Mouse (Mus musculus) ES-E14 (cell line): ENCODE data around the gene Npas2. TPM values are rescaled to one million over a fixed set of nuclear protein-coding genes. Genes with fewer than 3 reads are reported as not detected.

ENCODE experiments used
- DNase-seq: peaks from one replicate; pipeline ENCODE4 v3.0.0-alpha.2; 2013; ENCODE audit warnings: low read depth, low spot score
- H3K27ac ChIP-seq: 2 replicates; pipeline ENCODE4 v1.5.1; 2012; ENCODE audit warnings: low read depth, mild to moderate bottlenecking, low read length, moderate library complexity, mixed read lengths; ENCODE audit not compliant: poor library complexity, insufficient read depth, severe bottlenecking
- H3K36me3 ChIP-seq: 2 replicates; pipeline ENCODE4 v1.6.1; 2012; ENCODE audit warnings: mild to moderate bottlenecking, low read length, moderate library complexity, mixed read lengths; ENCODE audit not compliant: control insufficient read depth, poor library complexity, insufficient read depth, severe bottlenecking
- H3K4me1 ChIP-seq, 2 experiments: fragments of 150-350 bp in 1 of 2; sonication (generic) in 1 of 2; 2 replicates each; pipeline ENCODE4 v1.6.1; 2012; ENCODE audit warnings: low read length in 2 of 2, mild to moderate bottlenecking in 1 of 2, mixed read lengths in 1 of 2; ENCODE audit not compliant: control insufficient read depth in 2 of 2, insufficient read depth in 2 of 2, poor library complexity in 1 of 2
- H3K4me3 ChIP-seq, 2 experiments: fragments of 150-350 bp in 1 of 2; sonication (generic) in 1 of 2; 2 replicates each; pipeline ENCODE4 v1.5.1; 2012; ENCODE audit warnings: low read length in 2 of 2, low read depth in 1 of 2, mild to moderate bottlenecking in 1 of 2, mixed read lengths in 1 of 2; ENCODE audit not compliant: insufficient read depth in 1 of 2, poor library complexity in 1 of 2, severe bottlenecking in 1 of 2
- H3K9ac ChIP-seq: 2 replicates; pipeline ENCODE4 v1.6.1; 2012; ENCODE audit warnings: low read depth, mild to moderate bottlenecking, low read length, mixed read lengths; ENCODE audit not compliant: poor library complexity, insufficient read depth, severe bottlenecking
- H3K9me3 ChIP-seq: fragments of 150-350 bp; sonication (generic); 2 replicates; pipeline ENCODE4 v1.6.1; 2012; ENCODE audit warnings: low read depth, mild to moderate bottlenecking, low read length; ENCODE audit not compliant: control insufficient read depth, insufficient read depth
- CHD2 ChIP-seq: IDR thresholded peaks from 2 replicates; pipeline ENCODE4 v1.6.1; 2014; ENCODE audit warnings: mild to moderate bottlenecking, low read depth, low read length, inconsistent platforms
- HCFC1 ChIP-seq: IDR thresholded peaks from 2 replicates; pipeline ENCODE4 v1.6.1; 2012; ENCODE audit warnings: low read length, inconsistent platforms, borderline replicate concordance; ENCODE audit not compliant: insufficient read depth
- MAFK ChIP-seq: IDR thresholded peaks from 2 replicates; pipeline ENCODE4 v1.6.1; 2014; ENCODE audit warnings: mild to moderate bottlenecking, low read depth, low read length, inconsistent platforms; ENCODE audit not compliant: insufficient read depth
- ZC3H11A ChIP-seq: IDR thresholded peaks from 2 replicates; pipeline ENCODE4 v1.6.1; 2012; ENCODE audit warnings: low read depth, mild to moderate bottlenecking, inconsistent platforms, low read length, borderline replicate concordance
- ZNF384 ChIP-seq: IDR thresholded peaks from 2 replicates; pipeline ENCODE4 v1.6.1; 2012; ENCODE audit warnings: low read depth, low read length, inconsistent platforms
- in situ Hi-C, 2 experiments: fragments of 600-800 bp; cut with MboI; formaldehyde crosslinking; loops; one replicate each; pipeline ENCODE4 v1.15.1; 2025; ENCODE audit warnings: low sequenced_read_pairs in 2 of 2, inconsistent platforms in 1 of 2; ENCODE audit not compliant: unreplicated experiment in 2 of 2
- total RNA-seq: library from RNA; depleted of rRNA; stranded (reverse); fragments of 300-350 nt; gene quantifications from 2 replicates; pipeline ENCODE4 v1.2.3, GENCODE M21; 2012

The Npas2 gene
- total RNA-seq, 1 experiment = 0.09 TPM

DNA sequence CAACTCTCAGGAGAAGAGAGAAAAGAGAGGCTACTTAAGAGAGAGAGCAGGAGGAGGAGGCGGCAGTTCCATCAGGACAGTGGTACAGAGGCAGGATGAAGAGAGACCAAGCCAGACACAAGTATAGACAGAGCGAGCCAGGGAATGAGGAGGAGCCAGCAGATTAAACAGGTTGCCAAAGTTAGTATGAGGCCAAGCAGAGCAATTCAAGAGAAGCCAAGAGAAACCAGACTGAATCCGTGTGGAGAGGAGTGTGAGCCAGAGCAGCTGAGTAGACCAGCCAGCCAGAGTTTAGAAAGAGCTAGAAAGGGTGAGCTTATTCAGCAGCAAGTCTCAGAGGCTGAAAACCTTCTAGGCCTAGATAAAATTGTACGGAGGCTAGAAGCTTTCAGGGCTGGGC, 194.0 kb downstream of the Npas2 start:
- in situ Hi-C loops = loop anchor here in 1 of 2 experiments (25.0 kb wide), 1 partner anchor 125 kb away; no protein-coding TSS in a partner anchor
- Histone ChIP-seq H3K9ac (no peak overlapping the region), H3K9me3 (no peaks in the 10 kb centered on the region), H3K36me3 (no peaks in the 10 kb centered on the region; the same call in 1 of the 2 replicates), H3K27ac (no peak overlapping the region), H3K4me3 (no peak overlapping the region), H3K4me1 (no peaks in the 10 kb centered on the region)
- TF ChIP-seq MAFK (no peak), HCFC1 (no peak), ZC3H11A (no peak), CHD2 (no peak), ZNF384 (no peak)
- no peak for DNase-seq

DNA sequence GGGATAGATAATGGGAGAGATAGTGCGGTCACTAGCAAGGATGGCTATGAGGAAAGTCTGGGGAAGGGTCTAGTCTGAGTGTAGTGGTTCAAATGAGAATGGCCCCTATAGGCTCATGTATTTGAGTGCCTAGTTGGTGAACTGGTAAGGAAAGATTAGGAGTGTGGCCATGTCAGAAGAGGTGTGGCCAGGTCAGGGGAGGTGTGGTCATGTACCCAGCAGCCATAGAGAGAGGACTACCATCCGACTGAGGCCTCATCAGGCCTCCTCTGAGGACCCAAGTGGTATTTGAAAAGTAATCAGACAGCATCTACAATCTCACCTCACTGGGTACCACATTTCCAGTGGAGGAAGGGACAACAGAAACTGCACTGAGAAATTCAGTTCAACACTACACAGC, 194.6 kb downstream of the Npas2 start:
- in situ Hi-C loops = loop anchor here in 1 of 2 experiments (25.0 kb wide), 1 partner anchor 124 kb away; no protein-coding TSS in a partner anchor
- no peak for DNase-seq
- no peaks in the 10 kb centered on the region for H3K4me1 ChIP-seq
- H3K4me3 ChIP-seq = no peak overlapping the region
- H3K27ac ChIP-seq = no peak overlapping the region
- no peak overlapping the region for H3K9ac ChIP-seq
- H3K9me3 ChIP-seq = no peaks in the 10 kb centered on the region
- TF ChIP-seq ZNF384 (no peak), CHD2 (no peak), HCFC1 (no peak), ZC3H11A (no peak), MAFK (no peak)
- no peaks in the 10 kb centered on the region; the same call in 1 of the 2 replicates for H3K36me3 ChIP-seq

DNA sequence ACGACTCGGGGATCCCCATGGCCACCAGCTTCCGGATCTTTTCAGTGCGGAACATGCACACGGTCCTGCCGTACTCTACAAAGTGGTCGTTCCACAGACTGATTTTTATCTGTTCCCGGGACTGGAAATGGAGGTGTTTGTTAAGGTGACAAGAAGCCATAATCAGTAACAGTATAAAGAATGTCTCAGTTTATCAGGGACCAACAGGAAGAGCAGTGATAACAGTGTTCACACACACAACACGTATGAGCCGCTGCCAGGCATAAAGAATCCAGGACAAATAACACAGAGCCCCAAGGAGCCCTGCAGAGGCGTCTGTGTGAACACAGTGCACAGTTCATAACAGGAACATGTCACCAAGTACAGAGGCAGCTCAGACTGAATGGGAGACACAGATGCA, 195.8 kb downstream of the Npas2 start:
- Histone ChIP-seq H3K27ac (no peak overlapping the region), H3K9me3 (no peaks in the 10 kb centered on the region), H3K4me3 (no peak overlapping the region), H3K36me3 (no peaks in the 10 kb centered on the region; the same call in 1 of the 2 replicates), H3K9ac (no peak overlapping the region), H3K4me1 (no peaks in the 10 kb centered on the region)
- DNase-seq = no peak
- TF ChIP-seq ZNF384 (no peak), ZC3H11A (no peak), HCFC1 (no peak), MAFK (no peak), CHD2 (no peak)
- in situ Hi-C loops = loop anchor here in 1 of 2 experiments (25.0 kb wide), 1 partner anchor 123 kb away; no protein-coding TSS in a partner anchor

DNA sequence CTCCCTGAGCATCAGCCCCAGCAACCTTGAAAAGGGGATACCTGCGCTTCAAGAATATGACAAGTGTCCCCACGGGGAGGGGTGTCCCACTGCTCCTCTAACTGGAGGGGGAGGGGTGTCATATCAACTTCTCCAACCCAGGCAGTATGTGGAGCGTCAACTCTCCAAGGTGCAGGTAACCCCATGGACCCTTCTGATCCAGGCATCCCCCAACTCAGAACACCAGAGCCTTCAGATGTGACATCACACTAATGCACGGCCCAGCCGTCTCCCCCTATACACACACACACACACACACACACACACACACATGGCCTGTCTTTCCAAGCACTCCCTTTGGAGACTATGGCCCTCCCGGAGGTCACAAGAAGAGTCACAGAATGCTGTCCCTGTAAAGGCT, 198.1 kb downstream of the Npas2 start:
- H3K9me3 ChIP-seq = no peaks in the 10 kb centered on the region

More for the DNA sequence above, 198.1 kb downstream of the Npas2 start:
- H3K36me3 ChIP-seq = no peaks in the 10 kb centered on the region
- H3K4me3 ChIP-seq = no peak overlapping the region
- no peak overlapping the region for H3K27ac ChIP-seq
- DNase-seq = no peak
- no peak for TF ChIP-seq ZC3H11A
- no peak for TF ChIP-seq MAFK
- no peak for TF ChIP-seq ZNF384
- TF ChIP-seq CHD2 = no peak
- no peak for TF ChIP-seq HCFC1
- in situ Hi-C loops = loop anchor here in 1 of 2 experiments (25.0 kb wide), 1 partner anchor 121 kb away; no protein-coding TSS in a partner anchor
- H3K4me1 ChIP-seq = no peaks in the 10 kb centered on the region
- H3K9ac ChIP-seq = no peak overlapping the region
